Mouse (Mus musculus) gastrocnemius, postnatal 14 days (tissue): Measurements from ENCODE around the gene Csmd2. TPM values are rescaled to one million over a fixed set of nuclear protein-coding genes. Genes with fewer than 3 reads are reported as not detected.

Experiments
- DNase-seq: peaks from one replicate; pipeline ENCODE4 v3.0.0; 2021; ENCODE audit warnings: mixed read lengths
- intact Hi-C: fragments of 180-260 bp; cut with DNase I; formaldehyde crosslinking; loops from one replicate; pipeline ENCODE4 v1.15.1; 2025; ENCODE audit warnings: low total_unique reads
- total RNA-seq, 2 experiments: library from RNA; stranded (reverse); gene quantifications; 2 replicates each; pipeline ENCODE4 v1.2.3; 2021

Csmd2 gene
- total RNA-seq, 2 experiments from 2014 or later = 0.08 to 0.18 TPM

GRCm38 (mm10) chr4:128224453-128224852 is 236.8 kb downstream of the Csmd2 start:
- intact Hi-C loops = no loop called here

GRCm38 (mm10) chr4:128227377-128228316 is 240.0 kb downstream of the Csmd2 start:
- no peak for DNase-seq
- intact Hi-C loops = no loop called here

More at GRCm38 (mm10) chr4:128224453-128224852, 236.8 kb downstream of the Csmd2 start:
- DNase-seq = no peak

GRCm38 (mm10) chr4:128233458-128233857 is 245.8 kb downstream of the Csmd2 start:
- intact Hi-C loops = no loop called here
- no peak for DNase-seq

GRCm38 (mm10) chr4:128239113-128239512 is 251.5 kb downstream of the Csmd2 start:
- DNase-seq = no peak
- intact Hi-C loops = no loop called here

- no peak for DNase-seq
- intact Hi-C loops = no loop called here
These were observed 253.6 kb downstream of the Csmd2 start for GRCm38 (mm10) chr4:128241075-128241853.

GRCm38 (mm10) chr4:128241854-128242356 is 254.2 kb downstream of the Csmd2 start:
- intact Hi-C loops = no loop called here
- no peak for DNase-seq

GRCm38 (mm10) chr4:128245201-128245600 is 257.5 kb downstream of the Csmd2 start:
- DNase-seq = no peak
- intact Hi-C loops = no loop called here

GRCm38 (mm10) chr4:128248676-128249075 is 261.0 kb downstream of the Csmd2 start:
- intact Hi-C loops = no loop called here
- peak; percentile 10 for DNase-seq

GRCm38 (mm10) chr4:128259211-128259610 is 271.6 kb downstream of the Csmd2 start:
- intact Hi-C loops = no loop called here
- no peak for DNase-seq

GRCm38 (mm10) chr4:128260907-128261560 is 273.4 kb downstream of the Csmd2 start, which contains the start of gene Hmgb4:
Hmgb4 (minus strand) TSS chr4:128260957.
- intact Hi-C loops = no loop called here
- DNase-seq = no peak

GRCm38 (mm10) chr4:128264491-128264890 is 276.8 kb downstream of the Csmd2 start:
- DNase-seq = no peak
- intact Hi-C loops = no loop called here

GRCm38 (mm10) chr4:128265341-128265740 is 277.7 kb downstream of the Csmd2 start:
- no peak for DNase-seq
- intact Hi-C loops = no loop called here

- peak; percentile 9 for DNase-seq
- intact Hi-C loops = no loop called here
These were observed 281.7 kb downstream of the Csmd2 start for GRCm38 (mm10) chr4:128269261-128269875.

GRCm38 (mm10) chr4:128270177-128270576 is 282.5 kb downstream of the Csmd2 start:
- intact Hi-C loops = no loop called here
- DNase-seq = no peak

- peak; percentile 4 for DNase-seq
- intact Hi-C loops = no loop called here
These were observed 283.3 kb downstream of the Csmd2 start for GRCm38 (mm10) chr4:128270931-128271330.

- intact Hi-C loops = no loop called here
- peak; percentile 28 for DNase-seq
These were observed 284.8 kb downstream of the Csmd2 start for GRCm38 (mm10) chr4:128272501-128272900.

GRCm38 (mm10) chr4:128273146-128273545 is 285.5 kb downstream of the Csmd2 start:
- DNase-seq = no peak
- intact Hi-C loops = no loop called here

GRCm38 (mm10) chr4:128275116-128275515 is 287.5 kb downstream of the Csmd2 start:
- intact Hi-C loops = no loop called here
- DNase-seq = no peak

GRCm38 (mm10) chr4:128275586-128275985 is 287.9 kb downstream of the Csmd2 start:
- DNase-seq = no peak
- intact Hi-C loops = no loop called here
